Mouse (Mus musculus) hindbrain, embryonic 13.5 days (tissue): ENCODE measurements around the gene Usp29. TPM values are rescaled to one million over a fixed set of nuclear protein-coding genes. Genes with fewer than 3 reads are reported as not detected.

Experiments
- ATAC-seq: fragments of 200-750 bp; cut with Nextera tagmentation; 2 replicates; pipeline ENCODE4 v1.8.0; 2017; ENCODE audit warnings: moderate TSS enrichment; ENCODE audit not compliant: low FRiP score
- H3K27ac ChIP-seq: fragments of 300-500 bp; sonication (generic); 2 replicates; pipeline ENCODE4 v1.5.1; 2015; ENCODE audit warnings: inconsistent platforms, mild to moderate bottlenecking, moderate library complexity
- H3K27me3 ChIP-seq: fragments of 300-500 bp; sonication (generic); 2 replicates; pipeline ENCODE4 v1.6.1; 2015; ENCODE audit warnings: mild to moderate bottlenecking, inconsistent platforms
- H3K36me3 ChIP-seq: fragments of 300-500 bp; sonication (generic); 2 replicates; pipeline ENCODE4 v1.6.1; 2015; ENCODE audit warnings: mild to moderate bottlenecking, inconsistent platforms
- H3K4me1 ChIP-seq: fragments of 300-500 bp; sonication (generic); replicated peaks from 2 replicates; pipeline ENCODE4 v1.6.1; 2015; ENCODE audit warnings: inconsistent platforms
- H3K4me2 ChIP-seq: fragments of 300-500 bp; sonication (generic); 2 replicates; pipeline ENCODE4 v1.6.1; 2015; ENCODE audit warnings: inconsistent platforms, mild to moderate bottlenecking, moderate library complexity
- H3K4me3 ChIP-seq: fragments of 300-500 bp; sonication (generic); 2 replicates; pipeline ENCODE4 v1.5.1; 2015; ENCODE audit warnings: mild to moderate bottlenecking, inconsistent platforms
- H3K9ac ChIP-seq: fragments of 300-500 bp; sonication (generic); 2 replicates; pipeline ENCODE4 v1.6.1; 2015; ENCODE audit warnings: mild to moderate bottlenecking, inconsistent platforms
- H3K9me3 ChIP-seq: fragments of 300-500 bp; sonication (generic); 2 replicates; pipeline ENCODE4 v1.6.1; 2016; ENCODE audit warnings: inconsistent platforms
- WGBS: fragments of 180-500 bp; shearing (Covaris S2); methylation state at CpG from one replicate; pipeline ENCODE4 v1.1.7; 2015; 5-methylcytosine and 5-hydroxymethylcytosine counted together
- polyA plus RNA-seq: library from polyadenylated mRNA; unstranded; fragments of >200 nt; fragmentation: Nextera tagmentation; extraction: Ambion mirVana; gene quantifications from 2 replicates; pipeline ENCODE4 v1.2.1, GENCODE M21; 2015

The Usp29 gene
- polyA plus RNA-seq = 28.7 and 30.2 TPM in 2 replicates

DNA sequence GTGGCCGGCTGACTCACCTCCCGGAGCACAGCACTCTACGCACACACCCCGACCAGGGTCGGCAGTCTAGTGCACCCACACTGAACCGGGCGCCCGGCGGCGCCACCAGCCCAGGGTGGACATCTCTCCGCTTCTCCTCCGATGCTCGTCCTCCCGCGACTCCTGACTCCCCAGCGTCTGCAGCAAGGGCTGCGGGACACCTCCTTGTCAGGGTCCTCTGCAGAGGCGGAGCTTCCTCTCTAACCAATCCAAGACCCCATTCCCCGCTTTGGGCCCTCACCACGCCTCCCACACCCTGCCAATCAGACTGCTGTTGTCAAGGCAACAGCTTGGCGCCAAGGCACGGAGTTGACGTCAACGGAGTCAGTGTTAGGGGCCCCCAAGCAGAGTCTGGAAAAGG is at the start of gene Usp29, which contains the start of gene Peg3:
Usp29 (plus strand) TSS at position 338 of the 400 bp plus-strand sequence.
Peg3 (minus strand) TSS at position 191 of the 400 bp plus-strand sequence.
- no peaks in the 10 kb centered on the region for H3K4me1 ChIP-seq
- H3K36me3 ChIP-seq = peaks cover 2% of the 10 kb centered on the region; the same call in 1 of the 2 replicates
- peak within 1 kb of the TSS; percentile 78 for H3K9ac ChIP-seq
- peak; percentile 26 for ATAC-seq
- 46% methylated on average over 24 of the region's 24 CpGs for WGBS
- peak within 1 kb of the TSS; percentile 96 for H3K27ac ChIP-seq
- peaks cover 25% of the 10 kb centered on the region for H3K9me3 ChIP-seq
- no peaks in the 10 kb centered on the region for H3K27me3 ChIP-seq
- peak within 1 kb of the TSS; percentile 56 for H3K4me2 ChIP-seq
- peak within 1 kb of the TSS; percentile 63 for H3K4me3 ChIP-seq

DNA sequence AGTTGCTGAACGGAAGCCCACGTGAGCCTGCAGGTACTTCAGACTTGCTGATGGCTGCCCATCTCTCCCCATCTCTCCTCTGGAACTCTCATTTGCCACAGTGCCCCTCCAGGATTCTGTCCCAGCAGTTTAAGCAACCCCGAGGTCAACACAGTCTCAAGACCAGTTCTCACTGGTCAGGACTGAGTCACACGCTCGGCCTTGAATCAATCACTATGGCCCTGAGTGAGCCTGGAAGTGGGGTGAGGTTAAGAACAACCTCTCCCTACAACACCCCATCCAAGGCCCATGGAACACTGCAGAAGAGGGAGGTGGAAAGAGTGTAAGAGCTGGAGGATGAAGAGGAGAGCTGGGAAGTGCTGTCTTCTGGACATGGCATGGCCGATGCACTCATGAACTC is 44.9 kb upstream of the Usp29 start:
- no peak overlapping the region for H3K27ac ChIP-seq
- no peak overlapping the region for H3K4me2 ChIP-seq
- H3K27me3 ChIP-seq = no peaks in the 10 kb centered on the region
- peaks cover 3% of the 10 kb centered on the region; the same call in 1 of the 2 replicates for H3K36me3 ChIP-seq
- ATAC-seq = no peak
- no peaks in the 10 kb centered on the region for H3K4me1 ChIP-seq
- H3K9me3 ChIP-seq = no peaks in the 10 kb centered on the region
- WGBS = 96% methylated on average over 6 of the region's 6 CpGs
- no peak overlapping the region for H3K9ac ChIP-seq
- H3K4me3 ChIP-seq = no peak overlapping the region

- H3K4me3 ChIP-seq = peak within 1 kb of the TSS; percentile 46
- peak within 1 kb of the TSS; percentile 67 for H3K4me2 ChIP-seq
- H3K9ac ChIP-seq = peak within 1 kb of the TSS; percentile 51; the same call in 1 of the 2 replicates
- 0 out of 2 replicates have a peak, but pooled peaks cover 6% of the 10 kb centered on the region for H3K4me1 ChIP-seq
- ATAC-seq = peak; percentile 100
- no peak within 1 kb of the TSS for H3K27ac ChIP-seq
- H3K27me3 ChIP-seq = no peaks in the 10 kb centered on the region
- WGBS = 11% methylated on average over 32 of the region's 32 CpGs
- H3K36me3 ChIP-seq = no peaks in the 10 kb centered on the region
- H3K9me3 ChIP-seq = no peaks in the 10 kb centered on the region
Measured at GRCm38 (mm10) chr7:6696241-6697045, 33.9 kb upstream of the Usp29 start, which contains the start of gene Zim1. Gene Zim1, minus strand, starts transcription at chr7:6696450.

GRCm38 (mm10) chr7:6699230-6699629 is 31.1 kb upstream of the Usp29 start:
- no peak for ATAC-seq
- no peak overlapping the region for H3K4me3 ChIP-seq
- H3K27ac ChIP-seq = no peak overlapping the region
- WGBS = 89% methylated on average over 3 of the region's 3 CpGs
- H3K36me3 ChIP-seq = 0 out of 2 replicates have a peak, but pooled peaks cover 3% of the 10 kb centered on the region
- H3K9me3 ChIP-seq = no peaks in the 10 kb centered on the region
- 0 out of 2 replicates have a peak, but pooled peaks cover 6% of the 10 kb centered on the region for H3K4me1 ChIP-seq
- no peak overlapping the region for H3K9ac ChIP-seq
- no peaks in the 10 kb centered on the region for H3K27me3 ChIP-seq
- no peak overlapping the region for H3K4me2 ChIP-seq

DNA sequence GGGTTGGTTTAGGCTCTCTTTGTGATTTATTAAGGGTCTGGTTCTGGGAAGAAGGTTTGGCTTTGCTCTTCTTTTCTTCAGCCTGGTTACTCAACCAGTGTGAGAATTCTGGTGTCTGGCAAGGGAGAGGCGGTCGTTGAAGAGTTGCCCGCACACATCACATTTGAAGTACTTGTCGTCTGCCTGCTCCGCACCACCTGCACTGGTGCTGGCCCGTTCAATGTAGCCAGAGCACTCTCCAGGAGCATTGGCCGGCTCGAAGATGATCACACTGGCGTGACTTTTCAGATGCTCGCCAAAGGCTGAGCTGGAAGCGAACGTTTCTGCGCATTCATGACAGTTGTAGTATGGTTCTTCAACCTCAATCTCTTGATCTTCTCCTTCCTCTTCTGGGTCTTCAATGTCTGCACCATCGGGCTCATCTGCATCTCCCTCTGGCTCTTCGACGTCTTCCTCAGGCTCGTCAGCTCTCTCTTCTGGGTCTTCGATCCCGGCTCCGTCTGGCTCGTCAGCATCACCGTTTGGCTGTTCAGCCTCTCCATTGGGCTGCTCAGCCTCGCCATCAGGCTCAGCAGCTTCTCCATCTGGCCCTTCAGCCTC is 22.9 kb upstream of the Usp29 start:
- Histone ChIP-seq H3K9ac (no peak overlapping the region), H3K36me3 (peaks cover 65% of the 10 kb centered on the region), H3K4me2 (no peak overlapping the region), H3K27me3 (no peaks in the 10 kb centered on the region), H3K9me3 (0 out of 2 replicates have a peak, but pooled peaks cover 5% of the 10 kb centered on the region), H3K27ac (no peak overlapping the region), H3K4me3 (no peak overlapping the region), H3K4me1 (no peaks in the 10 kb centered on the region)
- 96% methylated on average over 23 of the region's 23 CpGs for WGBS
- no peak for ATAC-seq

- Histone ChIP-seq H3K27ac (no peak overlapping the region), H3K4me2 (no peak overlapping the region), H3K4me1 (no peaks in the 10 kb centered on the region), H3K9ac (no peak overlapping the region), H3K36me3 (peaks cover 75% of the 10 kb centered on the region), H3K9me3 (0 out of 2 replicates have a peak, but pooled peaks cover 5% of the 10 kb centered on the region), H3K4me3 (no peak overlapping the region), H3K27me3 (no peaks in the 10 kb centered on the region)
- 91% methylated on average over 17 of the region's 17 CpGs for WGBS
- no peak for ATAC-seq
Measured at GRCm38 (mm10) chr7:6708451-6709180, 21.8 kb upstream of the Usp29 start.

- Histone ChIP-seq H3K36me3 (peaks cover 77% of the 10 kb centered on the region), H3K27me3 (no peaks in the 10 kb centered on the region), H3K4me1 (no peaks in the 10 kb centered on the region), H3K9me3 (0 out of 2 replicates have a peak, but pooled peaks cover 5% of the 10 kb centered on the region), H3K9ac (no peak overlapping the region), H3K4me3 (no peak overlapping the region), H3K4me2 (no peak overlapping the region), H3K27ac (no peak overlapping the region)
- 95% methylated on average over 15 of the region's 15 CpGs for WGBS
- no peak for ATAC-seq
Measured at GRCm38 (mm10) chr7:6709396-6709795, 21.0 kb upstream of the Usp29 start.

- peak overlapping the region; percentile 63 for H3K4me3 ChIP-seq
- peaks cover 15% of the 10 kb centered on the region for H3K36me3 ChIP-seq
- no peaks in the 10 kb centered on the region for H3K4me1 ChIP-seq
- peak overlapping the region; percentile 96 for H3K27ac ChIP-seq
- WGBS = 52% methylated on average over 19 of the region's 19 CpGs
- peak overlapping the region; percentile 45 for H3K4me2 ChIP-seq
- peak; percentile 74 for ATAC-seq
- H3K9me3 ChIP-seq = peaks cover 25% of the 10 kb centered on the region
- H3K9ac ChIP-seq = 0 out of 2 replicates have a peak overlapping the region, but pooled peaks have one; percentile 51
- H3K27me3 ChIP-seq = no peaks in the 10 kb centered on the region
Measured at GRCm38 (mm10) chr7:6727351-6728121, 2.8 kb upstream of the Usp29 start.

DNA sequence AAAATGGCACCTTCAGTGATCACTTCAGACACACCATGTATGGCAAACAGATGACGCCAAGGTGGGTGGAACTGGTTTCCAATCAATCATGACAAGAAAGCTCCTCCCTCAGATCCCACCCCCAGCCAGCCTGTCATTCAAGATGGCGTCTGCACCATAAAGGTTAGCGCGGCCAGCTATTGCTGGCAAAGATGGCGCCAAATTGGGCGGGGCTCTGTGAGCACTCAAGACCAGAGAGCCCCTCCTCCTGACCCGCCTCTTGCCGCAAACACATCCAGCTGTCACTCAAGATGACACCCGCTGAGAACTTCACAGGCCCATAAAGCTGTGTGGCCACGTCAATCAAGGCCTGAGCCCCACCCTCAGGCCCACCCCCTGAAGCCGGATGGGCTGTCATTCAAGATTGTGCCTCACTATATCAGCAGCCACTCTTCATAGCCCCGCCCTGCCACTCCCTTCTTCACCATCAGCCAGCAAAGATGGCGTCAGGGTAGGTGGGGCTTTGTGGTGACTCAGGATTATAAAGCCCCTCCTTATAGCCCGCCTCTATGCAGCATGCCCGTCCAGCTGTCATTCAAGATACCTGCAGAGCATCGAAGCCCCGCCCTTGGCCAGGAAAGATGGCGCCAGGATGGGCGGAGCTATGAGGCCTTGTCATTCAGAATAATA is 2.0 kb upstream of the Usp29 start:
- H3K27ac ChIP-seq = peak overlapping the region; percentile 96
- 0 out of 2 replicates have a peak overlapping the region, but pooled peaks have one; percentile 51 for H3K9ac ChIP-seq
- ATAC-seq = peak; percentile 86
- H3K36me3 ChIP-seq = peaks cover 15% of the 10 kb centered on the region
- peaks cover 25% of the 10 kb centered on the region for H3K9me3 ChIP-seq
- H3K4me3 ChIP-seq = peak overlapping the region; percentile 63
- H3K27me3 ChIP-seq = no peaks in the 10 kb centered on the region
- 52% methylated on average over 19 of the region's 19 CpGs for WGBS
- no peaks in the 10 kb centered on the region for H3K4me1 ChIP-seq
- peak overlapping the region; percentile 45 for H3K4me2 ChIP-seq

DNA sequence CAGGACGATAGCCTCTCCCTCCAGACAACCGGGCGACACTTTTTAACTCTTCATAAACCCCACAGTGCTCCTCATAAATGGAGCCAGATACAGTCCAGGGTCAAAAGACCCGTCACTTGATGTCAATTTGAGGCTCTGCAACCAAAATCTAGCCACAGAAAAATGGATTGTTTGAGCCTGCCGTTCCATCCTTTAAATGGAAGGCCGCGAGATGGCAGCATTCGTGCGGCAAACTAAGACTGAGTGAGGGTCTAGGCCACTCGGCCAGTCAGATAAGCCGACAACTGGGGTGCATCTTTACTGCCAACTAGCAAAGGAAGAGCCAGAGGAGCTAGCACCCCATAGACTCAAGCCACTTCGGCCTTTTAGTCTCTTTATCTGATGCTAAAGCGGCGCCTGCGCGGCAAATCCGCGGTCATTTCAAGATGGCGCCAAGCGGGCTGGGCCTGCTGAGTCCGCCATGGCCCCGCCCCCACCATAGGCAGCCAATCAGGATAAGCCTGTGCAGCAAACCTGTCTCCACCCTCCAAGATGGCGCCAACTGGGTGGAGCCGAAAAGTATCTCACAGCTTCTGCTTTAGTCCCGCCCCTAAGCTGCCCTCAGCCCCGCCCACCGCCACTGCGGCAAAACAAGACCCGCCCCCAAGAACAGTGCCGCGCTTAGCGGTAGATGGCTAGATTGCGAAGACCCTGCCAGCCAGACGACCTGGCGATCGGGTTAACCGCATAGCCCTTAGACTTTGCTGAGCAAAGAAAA is 1.1 kb upstream of the Usp29 start:
- H3K9me3 ChIP-seq = peaks cover 25% of the 10 kb centered on the region
- H3K4me3 ChIP-seq = peak overlapping the region; percentile 63
- peak overlapping the region; percentile 96 for H3K27ac ChIP-seq
- peak overlapping the region; percentile 78 for H3K9ac ChIP-seq
- H3K27me3 ChIP-seq = no peaks in the 10 kb centered on the region
- H3K4me2 ChIP-seq = peak overlapping the region; percentile 56
- peaks cover 7% of the 10 kb centered on the region for H3K36me3 ChIP-seq
- WGBS = 47% methylated on average over 37 of the region's 37 CpGs
- no peaks in the 10 kb centered on the region for H3K4me1 ChIP-seq
- ATAC-seq = peak; percentile 38
